Mouse (Mus musculus) E14TG2a.4 (cell line): ENCODE measurements around the gene Epb41l5.

Experiments used
- H3K27me3 ChIP-seq: 2 replicates; pipeline ENCODE4 v1.6.1; 2014; ENCODE audit warnings: low read length, control low read depth; ENCODE audit not compliant: insufficient read depth
- H3K36me3 ChIP-seq: 2 replicates; pipeline ENCODE4 v1.6.1; 2014; ENCODE audit warnings: low read length, control low read depth; ENCODE audit not compliant: insufficient read depth
- H3K4me1 ChIP-seq: replicated peaks from 2 replicates; pipeline ENCODE4 v1.6.1; 2014; ENCODE audit warnings: low read depth, low read length, control low read depth
- H3K4me3 ChIP-seq: replicated peaks from 2 replicates; pipeline ENCODE4 v1.5.1; 2014; ENCODE audit warnings: mild to moderate bottlenecking, low read length
- H3K9me3 ChIP-seq: 2 replicates; pipeline ENCODE4 v1.6.1; 2014; ENCODE audit warnings: low read length, control low read depth
- CTCF ChIP-seq: conservative IDR thresholded peaks from 2 replicates; pipeline ENCODE4 v1.5.1; 2014; ENCODE audit warnings: low read length
- NANOG ChIP-seq: IDR thresholded peaks from 2 replicates; pipeline ENCODE4 v1.6.1; 2014; ENCODE audit warnings: borderline replicate concordance, low read length, mixed read lengths
- POU5F1 ChIP-seq: IDR thresholded peaks from 2 replicates; pipeline ENCODE4 v1.6.1; 2014; ENCODE audit warnings: low read length, borderline replicate concordance

The Epb41l5 gene

GRCm38 (mm10) chr1:119557641-119558395, 91.0 kb downstream of the Epb41l5 start:
- no peaks in the 10 kb centered on the region for H3K4me1 ChIP-seq
- H3K9me3 ChIP-seq = no peaks in the 10 kb centered on the region
- 0 out of 2 replicates have a peak, but pooled peaks cover 2% of the 10 kb centered on the region for H3K27me3 ChIP-seq
- no peak for TF ChIP-seq NANOG
- TF ChIP-seq POU5F1 = no peak
- TF ChIP-seq CTCF = no peak
- no peak overlapping the region for H3K4me3 ChIP-seq
- H3K36me3 ChIP-seq = peaks cover 59% of the 10 kb centered on the region

- Histone ChIP-seq H3K36me3 (peaks cover 50% of the 10 kb centered on the region), H3K4me1 (no peaks in the 10 kb centered on the region), H3K27me3 (0 out of 2 replicates have a peak, but pooled peaks cover 2% of the 10 kb centered on the region), H3K9me3 (no peaks in the 10 kb centered on the region), H3K4me3 (no peak overlapping the region)
- TF ChIP-seq NANOG (no peak), POU5F1 (no peak), CTCF (no peak)
These were observed 93.1 kb downstream of the Epb41l5 start for GRCm38 (mm10) chr1:119555651-119556050.

- Histone ChIP-seq H3K36me3 (peaks cover 62% of the 10 kb centered on the region), H3K27me3 (0 out of 2 replicates have a peak, but pooled peaks cover 2% of the 10 kb centered on the region), H3K4me3 (no peak overlapping the region), H3K4me1 (peaks cover 7% of the 10 kb centered on the region), H3K9me3 (no peaks in the 10 kb centered on the region)
- no peak for TF ChIP-seq CTCF
- TF ChIP-seq NANOG = no peak
- TF ChIP-seq POU5F1 = no peak
These were observed 97.1 kb downstream of the Epb41l5 start for GRCm38 (mm10) chr1:119551651-119552050.

- no peaks in the 10 kb centered on the region for H3K9me3 ChIP-seq
- H3K4me1 ChIP-seq = peaks cover 7% of the 10 kb centered on the region
- peaks cover 60% of the 10 kb centered on the region for H3K36me3 ChIP-seq
- H3K27me3 ChIP-seq = no peaks in the 10 kb centered on the region
- no peak overlapping the region for H3K4me3 ChIP-seq
- TF ChIP-seq POU5F1 (no peak), CTCF (no peak), NANOG (no peak)
These were observed 98.7 kb downstream of the Epb41l5 start for GRCm38 (mm10) chr1:119550064-119550463.

DNA sequence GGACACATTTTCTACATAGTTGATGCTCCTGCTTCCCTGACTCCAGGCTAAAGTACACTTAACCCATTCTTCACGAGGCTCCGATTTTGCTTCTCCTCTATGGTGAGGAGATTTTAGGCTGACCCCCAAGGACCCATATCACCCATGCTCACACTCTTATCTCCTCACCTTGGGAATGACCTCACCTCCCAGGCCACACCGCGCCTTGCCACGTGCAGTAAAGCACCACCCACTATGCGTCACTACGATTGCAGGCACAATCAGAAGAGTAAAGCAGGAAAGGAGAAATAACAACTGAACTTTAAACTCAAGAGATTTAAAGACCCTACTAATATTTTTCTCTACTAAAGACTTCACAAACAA, 99.5 kb downstream of the Epb41l5 start:
- Histone ChIP-seq H3K9me3 (no peaks in the 10 kb centered on the region), H3K4me1 (peaks cover 7% of the 10 kb centered on the region), H3K36me3 (peaks cover 53% of the 10 kb centered on the region), H3K27me3 (no peaks in the 10 kb centered on the region), H3K4me3 (no peak overlapping the region)
- TF ChIP-seq NANOG (no peak), POU5F1 (no peak), CTCF (no peak)

DNA sequence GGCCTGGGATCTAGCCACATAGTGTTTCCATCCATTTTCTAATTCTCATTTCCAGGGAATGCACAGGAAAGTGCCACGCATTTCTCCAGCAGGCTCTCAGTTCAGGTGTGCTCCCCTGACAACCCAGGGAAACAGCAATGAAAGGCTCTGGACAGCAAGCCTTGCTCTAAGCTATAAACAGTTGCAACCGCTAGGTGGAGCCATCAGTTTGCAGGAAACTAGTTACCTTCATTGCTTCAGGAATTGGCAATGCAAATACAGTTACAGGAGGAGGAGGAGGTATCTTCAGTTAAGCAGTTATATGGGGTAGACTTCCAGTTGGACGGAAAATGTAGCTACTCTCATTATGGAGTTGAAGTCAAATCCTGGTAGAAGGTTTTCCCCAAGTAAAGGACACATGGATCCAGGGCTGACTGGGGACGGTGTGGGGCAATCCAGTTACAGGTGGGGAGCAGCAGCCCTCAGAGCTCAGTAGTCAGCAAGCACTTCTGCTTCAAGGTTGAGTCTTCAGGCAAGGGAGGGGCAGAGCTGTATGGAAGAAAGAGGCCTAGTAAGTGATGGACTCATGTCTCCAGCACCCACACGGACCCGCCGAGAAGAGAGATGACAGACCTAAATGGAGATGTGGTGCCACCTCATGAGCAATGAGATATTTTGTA, 100.0 kb downstream of the Epb41l5 start:
- Histone ChIP-seq H3K36me3 (peaks cover 52% of the 10 kb centered on the region), H3K27me3 (no peaks in the 10 kb centered on the region), H3K9me3 (no peaks in the 10 kb centered on the region), H3K4me1 (peaks cover 9% of the 10 kb centered on the region), H3K4me3 (no peak overlapping the region)
- peak; percentile 77 for TF ChIP-seq CTCF
- no peak for TF ChIP-seq POU5F1

- peaks cover 15% of the 10 kb centered on the region for H3K4me1 ChIP-seq
- TF ChIP-seq POU5F1 = no peak
- no peak for TF ChIP-seq CTCF
- no peak for TF ChIP-seq NANOG
- H3K36me3 ChIP-seq = peaks cover 58% of the 10 kb centered on the region
- no peaks in the 10 kb centered on the region for H3K9me3 ChIP-seq
- H3K27me3 ChIP-seq = no peaks in the 10 kb centered on the region
- no peak overlapping the region for H3K4me3 ChIP-seq
These were observed 102.3 kb downstream of the Epb41l5 start for GRCm38 (mm10) chr1:119546490-119546889.

- no peaks in the 10 kb centered on the region for H3K9me3 ChIP-seq
- peaks cover 15% of the 10 kb centered on the region for H3K4me1 ChIP-seq
- TF ChIP-seq POU5F1 (no peak), CTCF (no peak), NANOG (no peak)
- peaks cover 58% of the 10 kb centered on the region for H3K36me3 ChIP-seq
- no peaks in the 10 kb centered on the region for H3K27me3 ChIP-seq
- H3K4me3 ChIP-seq = no peak overlapping the region
These were observed 103.1 kb downstream of the Epb41l5 start for GRCm38 (mm10) chr1:119545671-119546070.

GRCm38 (mm10) chr1:119545164-119545563, 103.6 kb downstream of the Epb41l5 start:
- Histone ChIP-seq H3K4me1 (peaks cover 15% of the 10 kb centered on the region), H3K9me3 (no peaks in the 10 kb centered on the region), H3K4me3 (no peak overlapping the region), H3K36me3 (peaks cover 57% of the 10 kb centered on the region), H3K27me3 (no peaks in the 10 kb centered on the region)
- TF ChIP-seq NANOG (no peak), CTCF (no peak), POU5F1 (no peak)
